Mouse (Mus musculus): ENCODE measurements around the gene Tnfrsf12a.
A peak's percentile ranks its signal among the peaks of the same experiment; 100 is the strongest.

Gene Tnfrsf12a

DNA sequence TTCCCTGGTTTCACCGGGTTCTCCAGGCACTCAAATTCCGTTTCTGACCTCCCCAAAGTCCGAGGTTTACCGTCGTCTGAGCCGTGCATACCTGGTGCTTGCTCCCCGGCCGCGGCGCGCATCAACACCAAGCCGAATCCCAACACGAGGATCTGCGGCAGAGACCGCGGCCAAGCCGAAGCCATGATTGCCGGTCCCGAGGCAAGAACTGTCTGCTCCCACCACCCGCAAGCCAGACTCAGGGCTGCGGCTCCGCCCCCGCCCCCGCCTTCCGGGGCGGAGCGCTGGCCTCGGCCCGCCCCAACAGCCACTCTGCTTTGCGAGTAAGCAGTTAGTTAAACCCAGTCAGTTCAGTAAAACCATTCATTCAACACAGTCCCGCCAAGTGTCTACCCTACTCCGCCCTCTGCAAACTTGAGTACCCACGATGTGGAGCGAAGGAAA, at the start of gene Tnfrsf12a:
Gene Tnfrsf12a (minus strand): TSS at position 233 of the 444 bp plus-strand sequence.
- DNase-seq, result peak; percentile 84

DNA sequence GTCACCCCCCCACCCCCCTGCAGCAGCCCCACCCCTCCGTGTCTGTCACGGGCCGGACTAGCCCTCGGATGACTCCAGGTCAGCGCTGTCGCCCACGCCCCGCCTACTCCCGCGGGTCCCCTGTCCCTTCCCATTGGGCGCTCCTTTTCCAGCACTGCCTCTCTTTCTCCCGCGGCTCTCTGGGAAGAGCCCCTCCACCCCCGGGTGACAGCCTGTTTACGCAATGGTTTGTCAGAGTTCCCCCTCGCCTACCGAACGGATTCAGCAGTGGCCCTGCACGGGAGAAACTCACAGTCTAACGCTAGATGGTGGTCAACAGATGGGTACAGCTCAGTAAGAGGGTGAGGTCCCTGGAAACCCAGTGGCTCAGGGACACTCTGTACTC, 49.5 kb upstream of the Tnfrsf12a start:
- DNase-seq, result peak; percentile 52

DNA sequence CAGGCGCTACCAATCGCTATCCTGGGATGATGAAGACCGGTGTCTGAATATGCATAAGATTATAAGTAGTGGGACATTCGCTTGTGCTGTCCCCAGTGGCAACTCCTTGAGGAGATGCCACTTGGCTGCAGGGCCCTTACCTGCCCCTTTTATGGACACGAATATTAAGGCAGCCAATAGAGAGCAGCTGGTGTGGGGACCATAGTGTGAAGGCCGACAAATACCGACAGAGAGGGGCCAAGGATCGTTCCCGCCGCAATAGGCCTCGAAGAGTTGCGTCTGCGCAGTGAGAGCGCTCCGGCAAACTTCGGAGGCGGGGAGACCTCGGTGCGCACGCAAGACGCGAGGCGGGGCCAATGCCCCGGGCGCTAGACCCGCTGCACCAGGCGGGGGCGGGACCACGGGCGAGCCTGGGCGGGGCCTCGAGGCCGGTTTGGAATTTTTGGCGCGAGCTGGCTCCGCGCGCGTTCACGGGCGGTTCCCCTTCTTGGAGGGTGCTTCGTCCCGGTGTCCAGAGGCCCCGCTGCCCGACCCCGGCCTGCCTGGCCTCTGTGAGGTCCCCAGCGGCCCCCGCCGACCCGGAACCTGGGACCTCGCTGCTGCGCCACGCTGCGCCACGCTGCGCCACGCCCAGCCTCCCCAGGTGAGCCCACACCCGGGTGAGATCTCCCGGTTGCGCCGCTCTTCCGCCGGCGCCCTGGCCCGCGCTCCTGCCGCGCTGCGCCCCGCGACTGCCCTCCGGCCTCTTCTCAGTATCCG, 48.9 kb upstream of the Tnfrsf12a start, which contains the start of gene Pkmyt1:
Gene Pkmyt1 (plus strand): TSS at position 338 of the 759 bp plus-strand sequence.
- DNase-seq, result peak; percentile 93

DNA sequence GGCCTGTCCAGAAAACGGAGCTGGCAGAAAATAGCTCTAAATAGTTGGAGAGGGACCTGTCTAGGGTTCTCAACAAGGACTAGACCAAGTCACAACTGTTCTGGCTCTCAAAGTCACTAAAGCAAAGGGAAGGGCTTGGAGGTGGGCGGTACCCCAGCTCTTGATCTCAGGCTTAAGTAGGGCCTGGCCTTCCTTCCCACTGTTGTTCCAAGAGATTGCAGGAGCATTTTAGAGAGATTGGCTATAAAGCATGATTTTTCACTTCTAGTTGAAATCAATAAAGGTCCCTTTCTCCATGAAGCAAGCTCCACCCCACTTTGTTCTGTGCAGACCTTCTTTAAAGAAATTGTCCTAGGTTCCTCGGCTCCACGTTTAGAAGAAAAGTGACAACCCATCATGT, 48.2 kb upstream of the Tnfrsf12a start:
- DNase-seq, result no peak

DNA sequence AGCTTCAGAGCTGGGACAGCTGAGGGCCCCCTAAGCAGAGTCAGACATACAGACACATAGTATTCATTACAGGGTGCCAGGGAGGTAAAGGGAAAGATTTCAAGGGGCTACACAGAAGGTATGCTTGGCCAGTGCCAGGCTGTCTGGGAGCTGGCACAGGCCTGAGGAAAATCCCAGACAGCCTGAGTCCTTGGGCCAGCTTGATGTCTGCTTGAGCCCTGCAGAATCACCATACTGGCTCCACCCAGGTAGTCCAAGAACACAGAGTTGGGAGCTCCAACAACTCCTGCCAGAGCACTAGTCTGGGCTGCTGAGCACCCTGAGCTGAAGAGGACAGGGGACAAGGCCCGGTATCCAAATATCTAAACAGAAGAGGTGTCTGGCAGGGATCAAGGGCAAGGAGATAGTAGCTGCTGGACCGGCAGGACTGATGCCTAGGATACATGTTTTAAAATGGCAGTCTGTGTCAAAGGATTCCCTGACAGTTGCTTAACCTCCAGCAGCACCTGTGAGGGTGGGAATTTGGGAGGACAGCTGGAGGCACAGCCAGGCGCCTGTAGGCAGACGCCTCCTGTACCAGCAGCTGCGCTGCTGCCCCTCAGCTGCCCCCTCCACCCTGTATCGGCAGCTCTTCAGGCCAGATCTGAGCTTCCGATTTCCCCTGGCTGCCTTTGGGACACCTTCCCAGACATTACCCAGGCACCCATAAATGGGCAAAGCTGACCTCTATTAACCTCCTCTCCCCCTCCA, 45.3 kb upstream of the Tnfrsf12a start, which contains the start of gene 1520401A03Rik:
Gene 1520401A03Rik (minus strand): TSS at position 408 of the 750 bp plus-strand sequence.
- DNase-seq, result no peak

DNA sequence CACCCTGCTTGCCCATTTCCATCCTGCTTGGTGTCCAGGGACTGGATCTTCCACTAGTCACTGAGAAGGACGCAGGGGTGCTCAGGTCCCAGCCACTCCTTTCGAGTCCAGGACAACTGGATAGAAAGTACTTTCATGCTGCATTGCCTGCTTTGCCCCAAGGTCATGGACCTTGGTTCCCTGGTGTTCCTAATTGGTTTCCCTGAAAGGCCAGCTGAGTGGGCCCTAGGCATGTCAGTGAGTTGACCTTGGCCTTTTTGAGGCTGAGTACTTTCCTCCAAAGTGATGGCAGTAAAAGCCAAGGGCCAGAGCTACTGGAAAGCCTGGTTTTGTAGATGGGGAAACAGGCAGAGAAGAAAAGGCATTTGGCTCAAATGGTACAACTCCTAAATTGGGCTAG, 44.6 kb upstream of the Tnfrsf12a start:
- no peak for DNase-seq

DNA sequence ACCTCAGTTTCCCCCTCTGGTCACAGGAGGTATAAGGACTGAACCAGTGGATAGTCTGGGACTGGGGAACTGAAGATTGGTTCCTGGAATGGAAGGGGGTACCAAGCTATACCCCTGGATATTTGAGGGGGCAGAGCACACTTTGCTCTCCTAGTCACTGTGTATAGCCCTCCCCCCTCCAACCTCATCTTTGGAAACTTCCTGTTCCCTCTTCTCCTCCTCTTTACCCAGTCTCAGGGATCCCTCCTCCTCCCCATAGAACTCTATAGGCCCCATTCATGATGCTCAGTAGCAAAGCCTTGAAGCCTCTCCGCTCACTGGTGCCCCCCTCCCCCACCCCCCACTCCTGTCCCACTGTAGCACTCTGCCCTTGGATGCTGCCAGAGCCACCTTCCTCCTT, 42.2 kb upstream of the Tnfrsf12a start:
- no peak for DNase-seq

DNA sequence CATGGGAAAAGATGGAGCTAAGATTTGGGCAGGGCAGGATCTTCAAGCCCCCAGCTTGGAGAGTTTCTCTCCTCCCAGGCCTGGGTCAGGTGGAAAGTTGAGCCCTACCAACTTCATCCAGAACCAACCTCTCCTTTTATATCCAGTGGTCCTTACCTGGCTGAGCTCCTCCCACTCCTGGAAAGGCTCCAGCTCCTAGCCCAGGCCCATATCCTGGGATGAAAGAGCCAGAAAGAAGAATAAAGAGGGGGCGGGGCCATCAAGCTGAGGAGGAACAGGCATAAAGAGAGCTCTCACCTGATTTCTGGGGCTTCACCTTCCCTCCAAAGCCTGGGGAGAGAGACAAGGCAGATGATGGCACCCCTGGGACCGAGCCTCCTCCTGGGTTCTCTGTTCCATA, 39.7 kb upstream of the Tnfrsf12a start:
- DNase-seq, result no peak

DNA sequence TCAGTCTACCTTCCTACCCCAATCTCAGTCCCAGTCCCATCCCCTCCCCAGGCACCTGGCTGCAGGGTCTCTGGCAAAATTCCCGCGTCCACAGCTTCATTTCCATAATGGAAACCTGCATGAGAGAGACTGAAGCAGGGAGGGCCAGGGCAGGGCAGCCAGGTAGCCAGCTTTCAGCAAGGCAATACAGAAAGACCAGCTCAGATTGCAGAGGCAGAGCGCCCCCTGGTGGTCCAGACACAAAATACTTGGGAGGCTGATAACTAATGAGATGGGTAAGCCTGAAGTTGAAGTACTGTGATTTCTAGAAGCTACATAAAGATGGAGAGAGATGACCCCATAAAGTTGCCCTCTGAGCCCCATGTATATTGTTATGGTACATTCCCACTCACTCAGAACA, 28.9 kb upstream of the Tnfrsf12a start:
- DNase-seq, result peak; percentile 59

DNA sequence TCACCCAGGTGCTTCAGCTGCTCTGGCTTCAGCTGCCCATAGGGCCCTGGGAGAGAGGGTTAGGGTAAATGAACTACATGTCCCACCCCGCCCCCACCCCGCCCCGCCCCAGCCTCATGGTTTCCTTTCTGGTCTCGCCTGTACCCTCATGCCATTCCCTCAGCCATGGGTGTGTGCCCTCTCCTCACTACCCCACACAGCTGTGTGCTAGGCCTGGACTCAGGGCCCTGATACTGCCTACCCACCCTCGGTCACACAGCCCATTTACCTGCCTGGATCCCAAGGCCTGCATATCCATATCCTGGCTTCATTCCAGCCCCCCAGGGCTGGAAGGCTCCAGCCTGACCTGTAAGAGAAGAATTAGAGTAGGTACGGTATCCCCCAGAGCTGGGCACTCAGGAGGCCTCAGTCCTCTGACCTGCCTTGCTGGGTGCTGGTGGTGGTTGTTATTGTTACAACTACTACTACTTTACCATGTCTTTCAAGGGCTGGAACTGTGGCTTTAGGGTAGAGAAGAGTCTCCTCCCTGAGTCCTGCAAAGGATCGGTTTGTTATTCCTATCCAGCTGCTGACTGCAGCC, 28.3 kb upstream of the Tnfrsf12a start:
- no peak for DNase-seq

DNA sequence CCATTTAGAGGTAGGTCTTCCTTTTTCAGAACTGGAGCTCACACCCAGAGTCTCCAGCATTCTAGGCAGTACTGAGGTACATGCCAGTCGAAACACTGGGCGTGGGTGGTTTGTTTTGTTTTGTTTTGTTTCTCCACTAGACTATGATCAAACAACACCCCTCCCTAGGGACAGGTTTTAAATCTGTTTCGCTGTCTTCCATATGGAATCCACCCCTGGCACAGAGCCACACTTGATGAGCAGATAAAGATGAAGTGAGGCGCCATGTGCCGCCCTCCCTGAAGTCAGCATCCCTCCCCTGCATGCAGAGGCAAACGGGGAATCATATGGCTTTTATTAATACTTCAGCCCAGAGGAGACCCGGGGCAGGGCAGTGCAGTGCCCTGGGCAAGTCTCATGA, 27.5 kb upstream of the Tnfrsf12a start:
- peak; percentile 29 for DNase-seq

DNA sequence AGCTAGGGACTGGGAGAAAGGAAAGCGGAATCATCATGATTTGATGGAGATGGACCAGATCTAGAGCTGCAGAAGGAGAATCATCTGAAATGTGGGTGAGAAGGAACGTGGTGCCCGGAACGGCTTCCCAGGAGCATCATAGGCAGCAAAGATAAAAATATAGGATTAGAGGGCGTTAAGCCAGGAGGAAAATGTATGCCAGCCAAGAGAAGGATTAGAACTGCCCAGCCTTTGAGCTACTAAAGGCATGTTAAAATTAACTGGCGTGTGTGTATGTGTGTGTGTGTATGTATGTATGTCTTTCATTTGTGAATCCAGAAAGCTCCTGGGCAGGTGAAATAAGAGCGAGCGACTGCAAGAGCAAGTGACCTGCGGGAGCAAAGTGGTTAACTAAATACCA, 26.0 kb upstream of the Tnfrsf12a start:
- DNase-seq, result no peak

DNA sequence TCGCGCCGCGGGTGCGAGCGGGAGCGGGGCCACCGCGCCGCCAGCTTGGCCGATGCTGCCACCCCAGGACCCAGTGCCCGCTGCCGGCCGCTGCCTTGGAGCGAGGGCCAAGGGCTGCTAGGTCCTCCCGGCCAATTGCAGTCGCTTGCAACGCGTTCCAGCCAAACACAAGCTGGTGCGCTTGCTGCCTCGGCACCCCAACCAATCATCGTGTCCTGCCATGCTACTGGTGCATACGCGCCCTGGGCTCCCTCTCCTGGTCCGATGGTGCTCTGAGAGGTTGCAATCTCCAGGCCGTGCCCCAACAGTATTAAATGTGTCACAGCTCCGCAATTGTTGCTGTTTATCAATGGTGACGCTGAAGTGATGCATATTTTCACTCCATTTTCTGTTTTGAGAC, 22.8 kb upstream of the Tnfrsf12a start:
- peak; percentile 86 for DNase-seq

DNA sequence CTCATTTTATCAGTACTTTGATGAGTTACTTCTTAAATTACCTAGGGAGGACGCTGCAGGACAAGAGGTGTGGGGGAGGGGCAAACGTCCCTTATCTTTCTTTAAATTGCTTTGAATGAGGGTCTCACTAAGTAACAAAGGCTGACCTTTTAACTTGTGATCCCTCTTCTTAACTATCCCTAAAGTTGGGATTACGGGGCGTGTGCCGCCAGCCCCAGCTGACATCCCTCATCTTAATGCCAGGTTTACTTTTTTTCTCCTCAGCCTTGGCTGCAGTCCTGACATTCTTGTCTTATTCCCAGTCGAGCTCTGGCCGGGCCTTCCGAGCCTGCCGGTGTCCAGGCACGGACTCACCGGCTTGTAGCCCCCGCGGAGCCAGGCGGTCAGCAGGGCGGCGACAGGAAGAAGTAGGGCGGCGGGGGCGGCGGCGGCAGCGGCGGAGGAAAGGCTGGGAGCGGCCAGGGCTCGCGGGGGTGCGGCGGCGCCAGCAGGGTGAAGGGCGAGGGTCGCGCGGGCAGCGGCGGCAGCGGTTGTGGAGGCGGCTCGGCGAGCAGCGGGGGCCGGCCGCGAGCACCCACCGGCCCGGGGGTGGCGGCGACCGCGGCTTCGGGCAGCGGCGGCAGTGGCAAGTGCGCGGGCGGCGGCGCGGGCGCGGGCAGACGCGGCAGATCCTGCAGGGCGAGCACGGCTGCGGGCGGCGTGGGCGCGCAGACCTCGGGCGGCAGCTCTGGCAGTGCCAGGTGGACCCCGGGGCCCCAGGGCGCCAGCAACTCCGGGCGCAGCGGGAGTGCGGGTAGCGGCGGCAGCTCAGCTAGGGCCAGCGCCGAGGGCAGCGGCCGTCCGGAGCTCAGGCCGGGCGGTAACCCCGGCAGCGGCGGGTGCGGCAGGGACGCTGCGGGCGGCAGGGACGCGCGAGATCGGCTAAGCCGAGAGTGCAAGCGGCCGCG, 22.1 kb upstream of the Tnfrsf12a start:
- peak; percentile 47 for DNase-seq

DNA sequence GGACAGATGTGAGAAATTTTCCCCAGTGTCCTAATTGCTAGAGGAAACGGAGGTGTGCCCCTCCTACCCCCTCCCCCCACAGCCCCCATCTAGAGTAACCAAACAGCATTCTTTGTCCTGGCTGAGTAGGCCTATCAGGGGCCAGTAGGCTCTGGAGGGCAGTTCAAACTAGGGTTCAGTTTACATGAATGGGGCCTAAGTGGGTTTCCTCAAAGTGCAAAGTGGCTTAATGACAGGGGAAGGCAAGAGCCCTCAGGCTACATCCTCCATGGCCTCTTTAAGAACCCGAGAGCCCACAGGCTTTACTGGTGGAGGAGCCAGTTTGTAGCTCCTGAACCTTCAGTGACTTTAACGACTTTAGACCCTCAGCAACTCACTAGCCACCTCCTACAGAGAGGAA, 18.5 kb upstream of the Tnfrsf12a start:
- DNase-seq, result no peak

DNA sequence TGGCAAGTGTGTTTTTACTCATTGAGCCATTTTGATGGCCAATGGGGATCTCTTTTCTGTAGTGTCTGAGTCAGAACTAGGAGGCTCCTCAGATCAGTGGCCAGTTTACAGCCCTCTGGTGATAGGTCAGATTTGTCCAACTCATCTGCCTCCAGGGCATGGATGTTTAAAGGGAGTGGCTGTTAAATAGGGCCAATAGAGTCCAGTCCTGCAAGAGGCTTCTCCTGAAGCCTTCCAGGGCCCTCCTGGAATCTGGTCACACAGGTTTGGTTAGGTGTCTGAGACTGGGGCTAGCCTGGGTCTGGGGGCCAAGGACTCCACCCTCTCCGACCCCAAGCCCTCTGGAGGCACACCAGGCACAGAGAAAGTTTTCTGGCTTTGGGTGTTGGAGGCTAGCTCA, 17.2 kb upstream of the Tnfrsf12a start:
- no peak for DNase-seq

DNA sequence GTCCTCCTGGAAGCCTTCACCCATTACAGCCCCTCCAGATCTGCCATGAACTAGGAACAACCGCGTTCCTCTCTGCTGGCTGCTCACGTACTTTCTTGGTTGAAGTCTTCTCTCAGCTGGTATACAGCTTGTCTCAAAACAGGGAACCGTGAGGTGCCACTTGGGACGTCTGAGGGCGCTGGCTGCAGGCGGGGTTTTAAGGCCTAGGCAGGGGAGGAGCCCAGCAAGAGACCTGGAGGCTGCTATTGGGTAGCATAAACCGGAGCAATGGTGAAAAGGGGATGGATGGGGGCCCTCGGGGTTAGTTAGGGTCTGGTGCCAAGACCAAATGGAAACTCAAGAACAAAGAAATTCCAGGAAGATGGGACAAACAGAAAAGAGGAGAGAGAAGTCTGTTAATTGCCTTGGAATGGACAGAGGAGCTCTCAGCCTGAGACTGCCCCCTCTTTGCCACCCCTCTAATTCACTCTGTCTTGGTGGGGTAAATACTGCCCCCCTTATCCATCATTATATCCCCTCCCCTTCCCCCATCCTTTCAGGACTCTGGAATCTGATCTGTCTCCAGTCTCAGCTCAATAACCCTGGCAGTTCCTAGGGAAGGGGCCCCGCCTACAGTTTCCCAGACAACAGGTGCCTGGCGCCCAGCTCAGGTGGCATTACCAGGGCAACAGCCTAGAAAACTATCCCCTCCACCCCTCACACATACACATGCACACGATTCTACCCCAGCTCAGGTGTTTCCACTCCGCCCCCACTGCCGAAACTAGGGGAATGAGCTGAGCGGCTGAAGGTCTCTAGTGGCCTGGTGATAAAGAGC, 6.8 kb upstream of the Tnfrsf12a start, which contains the start of gene Cldn9:
Gene Cldn9 (minus strand): TSS at position 171 of the 817 bp plus-strand sequence.
- no peak for DNase-seq

DNA sequence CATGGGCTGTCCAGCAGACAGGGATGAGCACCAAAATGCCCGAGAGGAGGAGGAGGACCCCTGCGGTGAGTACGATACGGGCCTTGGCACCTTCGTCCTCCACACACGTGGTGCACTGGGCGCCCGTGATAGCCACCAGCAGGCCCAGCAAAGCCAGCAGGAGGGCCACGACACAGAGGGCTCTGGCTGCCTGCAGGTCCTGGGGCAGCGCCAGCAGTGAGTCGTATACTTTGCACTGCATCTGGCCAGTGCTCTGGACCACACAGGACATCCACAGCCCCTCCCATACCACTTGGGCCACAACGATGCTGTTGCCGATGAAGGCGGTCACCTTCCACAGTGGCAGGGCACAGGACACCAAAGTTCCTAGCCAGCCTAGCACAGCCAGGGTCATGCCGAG, 6.0 kb upstream of the Tnfrsf12a start:
- no peak for DNase-seq

DNA sequence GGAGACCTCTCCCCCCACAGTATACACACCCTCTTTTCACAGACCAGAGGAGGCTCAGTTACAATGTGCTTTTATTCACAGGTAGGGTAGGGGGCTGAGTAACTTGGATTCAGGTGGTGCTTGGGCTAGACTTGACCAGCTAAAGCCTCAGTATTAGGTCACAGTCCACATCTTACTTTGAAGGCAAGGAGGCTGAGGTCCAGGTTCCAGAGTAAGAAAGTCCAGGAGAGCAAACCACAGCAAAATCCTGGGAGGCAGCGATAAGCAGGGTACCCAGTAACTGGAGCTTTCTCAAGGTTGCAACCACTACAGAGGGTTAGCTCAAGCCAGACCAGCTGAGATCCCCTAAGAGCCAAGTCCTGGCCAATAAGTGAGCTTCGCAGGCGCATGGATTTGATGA, 5.3 kb upstream of the Tnfrsf12a start:
- DNase-seq, result no peak

DNA sequence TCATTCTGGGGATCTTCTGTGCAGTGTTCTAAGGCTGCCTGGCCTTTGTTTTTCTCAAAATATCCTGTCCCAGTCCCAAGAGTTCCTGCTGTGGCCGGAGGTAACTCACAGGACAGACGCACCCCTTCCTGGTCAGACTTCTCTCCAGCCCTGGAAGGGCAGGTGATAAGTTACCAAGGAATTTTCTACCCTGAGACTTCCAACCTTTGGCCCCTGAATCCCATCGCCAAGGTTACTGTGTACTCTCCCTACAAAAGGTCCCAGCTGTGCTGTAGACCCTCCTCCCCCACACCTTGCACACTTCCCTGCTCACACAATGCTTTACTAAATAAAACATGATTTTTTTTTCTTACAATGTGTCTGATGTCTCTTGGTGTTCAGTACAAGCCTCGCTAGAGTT, 4.8 kb upstream of the Tnfrsf12a start:
- DNase-seq, result no peak

DNA sequence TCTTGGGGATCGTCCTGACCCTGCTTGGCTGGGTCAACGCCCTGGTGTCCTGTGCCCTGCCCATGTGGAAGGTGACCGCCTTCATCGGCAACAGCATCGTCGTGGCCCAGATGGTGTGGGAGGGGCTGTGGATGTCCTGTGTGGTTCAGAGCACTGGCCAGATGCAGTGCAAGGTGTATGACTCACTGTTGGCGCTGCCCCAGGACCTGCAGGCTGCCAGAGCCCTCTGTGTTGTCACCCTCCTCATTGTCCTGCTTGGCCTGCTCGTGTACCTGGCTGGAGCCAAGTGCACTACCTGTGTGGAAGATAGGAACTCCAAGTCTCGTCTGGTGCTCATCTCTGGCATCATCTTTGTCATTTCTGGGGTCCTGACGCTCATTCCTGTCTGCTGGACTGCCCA, 3.8 kb upstream of the Tnfrsf12a start:
- DNase-seq, result no peak

DNA sequence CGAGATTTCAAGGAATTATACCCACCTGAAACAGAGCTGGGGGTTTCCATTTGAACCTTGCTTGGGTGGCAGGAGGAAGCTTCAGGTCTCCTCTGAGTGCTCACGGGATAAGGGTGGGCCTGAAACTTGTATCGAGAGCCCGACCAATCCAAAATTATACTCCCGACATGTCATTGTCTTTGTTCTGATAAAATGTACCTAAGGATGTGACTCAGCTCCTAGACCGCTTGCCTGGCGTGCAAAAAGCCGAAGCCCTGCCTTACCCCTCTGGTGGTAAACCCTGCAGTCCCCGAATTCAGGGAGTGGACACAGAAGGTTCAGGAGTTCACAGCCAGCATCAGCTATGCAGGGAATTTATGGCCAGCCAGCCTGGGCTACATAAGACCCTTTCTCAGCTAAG, 3.1 kb upstream of the Tnfrsf12a start:
- DNase-seq, result no peak
